Mouse (Mus musculus) gastrocnemius, postnatal 4 days (tissue): ENCODE measurements at regions not wholly inside any gene's neighbourhood (a gene's known extent, or its start where the extent isn't known, plus 50 kb on each side); places are given as distances from the start of the nearest gene placed in this dataset.

Experiments used
- DNase-seq, 2 experiments: peaks; one replicate each; pipeline ENCODE4 v3.0.0; 2021 to 2022; ENCODE audit warnings: low spot score in 2 of 2, mixed read lengths in 2 of 2

- no peak for DNase-seq
Measured at GRCm38 (mm10) chr2:146624207-146624606, 112.1 kb upstream of the Ralgapa2 start.

GRCm38 (mm10) chr2:146625166-146625751 lies 113.1 kb upstream of the Ralgapa2 start:
- no peak for DNase-seq

GRCm38 (mm10) chr2:146626531-146626930 lies 114.4 kb upstream of the Ralgapa2 start:
- no peak for DNase-seq

- no peak for DNase-seq
Measured at GRCm38 (mm10) chr2:146630179-146630578, 118.0 kb upstream of the Ralgapa2 start.

- DNase-seq = no peak
Measured at GRCm38 (mm10) chr2:146631098-146631497, 119.0 kb upstream of the Ralgapa2 start.

GRCm38 (mm10) chr2:146633329-146634070 lies 121.4 kb upstream of the Ralgapa2 start:
- DNase-seq = peak in 1 of 2 experiments; percentile 44

- DNase-seq = no peak
Measured at GRCm38 (mm10) chr2:146637573-146637972, 125.4 kb upstream of the Ralgapa2 start.

GRCm38 (mm10) chr2:146646237-146646972 lies 134.3 kb upstream of the Ralgapa2 start:
- DNase-seq = no peak

GRCm38 (mm10) chr2:146646973-146647282 lies 134.8 kb upstream of the Ralgapa2 start:
- no peak for DNase-seq

GRCm38 (mm10) chr2:146661346-146661745 lies 149.2 kb upstream of the Ralgapa2 start:
- DNase-seq = no peak

GRCm38 (mm10) chr2:146672761-146673160 lies 160.6 kb upstream of the Ralgapa2 start:
- DNase-seq = no peak

- DNase-seq = no peak
Measured at GRCm38 (mm10) chr2:146681979-146682378, 169.8 kb upstream of the Ralgapa2 start.

GRCm38 (mm10) chr2:146685854-146686507 lies 169.7 kb upstream of the Kiz start:
- DNase-seq = no peak

- no peak for DNase-seq
Measured at GRCm38 (mm10) chr2:146688544-146688943, 167.1 kb upstream of the Kiz start.

- no peak for DNase-seq
Measured at GRCm38 (mm10) chr2:146693484-146693883, 162.2 kb upstream of the Kiz start.

- DNase-seq = no peak
Measured at GRCm38 (mm10) chr2:146694041-146694440, 161.6 kb upstream of the Kiz start.

- no peak for DNase-seq
Measured at GRCm38 (mm10) chr2:146696277-146696676, 159.4 kb upstream of the Kiz start.

GRCm38 (mm10) chr2:146696727-146697126 lies 158.9 kb upstream of the Kiz start:
- DNase-seq = no peak

GRCm38 (mm10) chr2:146710676-146711075 lies 145.0 kb upstream of the Kiz start:
- DNase-seq = no peak

GRCm38 (mm10) chr2:146721184-146721715 lies 134.4 kb upstream of the Kiz start:
- no peak for DNase-seq

GRCm38 (mm10) chr2:146722351-146723025 lies 133.2 kb upstream of the Kiz start:
- no peak for DNase-seq
